Mouse (Mus musculus) kidney, embryonic 16.5 days (tissue): ENCODE data around the gene Ccdc121. TPM values are rescaled to one million over a fixed set of nuclear protein-coding genes. Genes with fewer than 3 reads are reported as not detected.

Experiments
- ATAC-seq: fragments of 200-750 bp; cut with Nextera tagmentation; 2 replicates; pipeline ENCODE4 v1.8.0; 2017; ENCODE audit warnings: moderate TSS enrichment; ENCODE audit not compliant: low FRiP score, low TSS enrichment
- H3K27ac ChIP-seq: fragments of 300-500 bp; sonication (generic); 2 replicates; pipeline ENCODE4 v1.5.1; 2014; ENCODE audit warnings: low read length
- H3K27me3 ChIP-seq: fragments of 300-500 bp; sonication (generic); 2 replicates; pipeline ENCODE4 v1.6.1; 2014; ENCODE audit warnings: low read length, control low read depth, mixed read lengths; ENCODE audit not compliant: insufficient read depth
- H3K36me3 ChIP-seq: fragments of 300-500 bp; sonication (generic); 2 replicates; pipeline ENCODE4 v1.6.1; 2014; ENCODE audit warnings: low read length, control low read depth, mixed read lengths; ENCODE audit not compliant: insufficient read depth
- H3K4me1 ChIP-seq: fragments of 300-500 bp; sonication (generic); 2 replicates; pipeline ENCODE4 v1.6.1; 2014; ENCODE audit warnings: low read length, control low read depth, mixed read lengths; ENCODE audit not compliant: insufficient read depth
- H3K4me2 ChIP-seq: fragments of 300-500 bp; sonication (generic); replicated peaks from 2 replicates; pipeline ENCODE4 v1.6.1; 2014; ENCODE audit warnings: low read depth, low read length
- H3K4me3 ChIP-seq: fragments of 300-500 bp; sonication (generic); 2 replicates; pipeline ENCODE4 v1.5.1; 2014; ENCODE audit warnings: mild to moderate bottlenecking, low read length
- H3K9ac ChIP-seq: fragments of 300-500 bp; sonication (generic); replicated peaks from 2 replicates; pipeline ENCODE4 v1.6.1; 2014; ENCODE audit warnings: low read length
- H3K9me3 ChIP-seq: fragments of 300-500 bp; sonication (generic); 2 replicates; pipeline ENCODE4 v1.6.1; 2016; ENCODE audit warnings: low read length, control low read depth
- WGBS: fragments of 180-500 bp; shearing (Covaris S2); extraction: QIAGEN DNeasy Blood & Tissue Kit; methylation state at CpG from one replicate; pipeline ENCODE4 v1.1.7; 2014; 5-methylcytosine and 5-hydroxymethylcytosine counted together
- polyA plus RNA-seq: library from polyadenylated mRNA; unstranded; fragments of >200 nt; fragmentation: Nextera tagmentation; extraction: Ambion mirVana; gene quantifications from 2 replicates; pipeline ENCODE4 v1.2.1, GENCODE M21; 2015

Ccdc121 gene
- polyA plus RNA-seq, 1 experiment from 2014 or later, result 0.14 TPM

- ATAC-seq, result no peak
Measured at GRCm38 (mm10) chr1:181466040-181466439, 45.2 kb downstream of the Ccdc121 start.

GRCm38 (mm10) chr1:181465027-181465426 lies 46.2 kb downstream of the Ccdc121 start:
- H3K9me3 ChIP-seq, result no peaks in the 10 kb centered on the region
- WGBS, result 40% methylated on average over 5 of the region's 5 CpGs
- ATAC-seq, result no peak
- H3K27me3 ChIP-seq, result no peaks in the 10 kb centered on the region
- H3K9ac ChIP-seq, result no peak overlapping the region
- no peak overlapping the region for H3K4me2 ChIP-seq
- H3K4me3 ChIP-seq, result no peak overlapping the region
- H3K27ac ChIP-seq, result no peak overlapping the region
- peaks cover 12% of the 10 kb centered on the region; the same call in 1 of the 2 replicates for H3K4me1 ChIP-seq
- no peaks in the 10 kb centered on the region for H3K36me3 ChIP-seq

More at GRCm38 (mm10) chr1:181466040-181466439, 45.2 kb downstream of the Ccdc121 start:
- H3K27me3 ChIP-seq, result no peaks in the 10 kb centered on the region
- no peak overlapping the region for H3K9ac ChIP-seq
- no peak overlapping the region for H3K4me2 ChIP-seq
- H3K4me1 ChIP-seq, result peaks cover 12% of the 10 kb centered on the region; the same call in 1 of the 2 replicates
- no peak overlapping the region for H3K27ac ChIP-seq
- H3K9me3 ChIP-seq, result peaks cover 2% of the 10 kb centered on the region; the same call in 1 of the 2 replicates
- H3K36me3 ChIP-seq, result no peaks in the 10 kb centered on the region
- no peak overlapping the region for H3K4me3 ChIP-seq
- WGBS, result 94% methylated on average over 6 of the region's 6 CpGs

GRCm38 (mm10) chr1:181462906-181463179 lies 48.4 kb downstream of the Ccdc121 start:
- Histone ChIP-seq H3K4me3 (no peak overlapping the region), H3K9me3 (no peaks in the 10 kb centered on the region), H3K4me1 (peaks cover 12% of the 10 kb centered on the region; the same call in 1 of the 2 replicates), H3K9ac (no peak overlapping the region), H3K4me2 (no peak overlapping the region), H3K27ac (no peak overlapping the region), H3K27me3 (no peaks in the 10 kb centered on the region), H3K36me3 (no peaks in the 10 kb centered on the region)
- 69% methylated on average over 6 of the region's 6 CpGs for WGBS
- ATAC-seq, result no peak

- H3K4me3 ChIP-seq, result no peak overlapping the region
- no peak overlapping the region for H3K4me2 ChIP-seq
- no peaks in the 10 kb centered on the region for H3K36me3 ChIP-seq
- WGBS, result 35% methylated on average over 8 of the region's 8 CpGs
- no peaks in the 10 kb centered on the region for H3K9me3 ChIP-seq
- no peak overlapping the region for H3K9ac ChIP-seq
- peak; percentile 65 for ATAC-seq
- no peak overlapping the region for H3K27ac ChIP-seq
- no peaks in the 10 kb centered on the region for H3K27me3 ChIP-seq
- peaks cover 12% of the 10 kb centered on the region; the same call in 1 of the 2 replicates for H3K4me1 ChIP-seq
Measured at GRCm38 (mm10) chr1:181462051-181462905, 49.0 kb downstream of the Ccdc121 start.

GRCm38 (mm10) chr1:181461484-181461883 lies 49.8 kb downstream of the Ccdc121 start:
- Histone ChIP-seq H3K4me1 (peaks cover 12% of the 10 kb centered on the region; the same call in 1 of the 2 replicates), H3K36me3 (no peaks in the 10 kb centered on the region), H3K9ac (no peak overlapping the region), H3K4me3 (no peak overlapping the region), H3K27me3 (no peaks in the 10 kb centered on the region), H3K4me2 (no peak overlapping the region), H3K27ac (no peak overlapping the region), H3K9me3 (no peaks in the 10 kb centered on the region)
- 76% methylated on average over 8 of the region's 8 CpGs for WGBS
- no peak for ATAC-seq

- H3K4me3 ChIP-seq, result no peak overlapping the region
- ATAC-seq, result no peak
- H3K4me2 ChIP-seq, result no peak overlapping the region
- H3K9me3 ChIP-seq, result no peaks in the 10 kb centered on the region
- H3K36me3 ChIP-seq, result no peaks in the 10 kb centered on the region
- H3K27me3 ChIP-seq, result no peaks in the 10 kb centered on the region
- H3K9ac ChIP-seq, result no peak overlapping the region
- H3K4me1 ChIP-seq, result peaks cover 12% of the 10 kb centered on the region; the same call in 1 of the 2 replicates
- 88% methylated on average over 2 of the region's 2 CpGs for WGBS
- H3K27ac ChIP-seq, result no peak overlapping the region
Measured at GRCm38 (mm10) chr1:181460283-181460682, 51.0 kb downstream of the Ccdc121 start.

Other genes starting within 250 kb of the Ccdc121 start
- 0.17 TPM in 1 of 2 replicates, not detected in the other for gene Cnih3, start 158.8 kb downstream of the Ccdc121 start, polyA plus RNA-seq
- 0.91 and 1.3 TPM in 2 replicates for gene Dnah14, start 65.1 kb upstream of the Ccdc121 start, polyA plus RNA-seq